Mouse (Mus musculus) bone marrow macrophage, adult 2 months (primary cell): ENCODE results near the gene Scp2.

ENCODE experiments used
- CTCF ChIP-seq: IDR thresholded peaks from 2 replicates; pipeline ENCODE4 v1.5.1; 2012; ENCODE audit warnings: low read depth, mild to moderate bottlenecking, low read length, moderate library complexity
- POLR2A ChIP-seq: IDR thresholded peaks from 2 replicates; pipeline ENCODE4 v1.6.1; 2012; ENCODE audit warnings: mild to moderate bottlenecking, low read depth, low read length, borderline replicate concordance

DNA sequence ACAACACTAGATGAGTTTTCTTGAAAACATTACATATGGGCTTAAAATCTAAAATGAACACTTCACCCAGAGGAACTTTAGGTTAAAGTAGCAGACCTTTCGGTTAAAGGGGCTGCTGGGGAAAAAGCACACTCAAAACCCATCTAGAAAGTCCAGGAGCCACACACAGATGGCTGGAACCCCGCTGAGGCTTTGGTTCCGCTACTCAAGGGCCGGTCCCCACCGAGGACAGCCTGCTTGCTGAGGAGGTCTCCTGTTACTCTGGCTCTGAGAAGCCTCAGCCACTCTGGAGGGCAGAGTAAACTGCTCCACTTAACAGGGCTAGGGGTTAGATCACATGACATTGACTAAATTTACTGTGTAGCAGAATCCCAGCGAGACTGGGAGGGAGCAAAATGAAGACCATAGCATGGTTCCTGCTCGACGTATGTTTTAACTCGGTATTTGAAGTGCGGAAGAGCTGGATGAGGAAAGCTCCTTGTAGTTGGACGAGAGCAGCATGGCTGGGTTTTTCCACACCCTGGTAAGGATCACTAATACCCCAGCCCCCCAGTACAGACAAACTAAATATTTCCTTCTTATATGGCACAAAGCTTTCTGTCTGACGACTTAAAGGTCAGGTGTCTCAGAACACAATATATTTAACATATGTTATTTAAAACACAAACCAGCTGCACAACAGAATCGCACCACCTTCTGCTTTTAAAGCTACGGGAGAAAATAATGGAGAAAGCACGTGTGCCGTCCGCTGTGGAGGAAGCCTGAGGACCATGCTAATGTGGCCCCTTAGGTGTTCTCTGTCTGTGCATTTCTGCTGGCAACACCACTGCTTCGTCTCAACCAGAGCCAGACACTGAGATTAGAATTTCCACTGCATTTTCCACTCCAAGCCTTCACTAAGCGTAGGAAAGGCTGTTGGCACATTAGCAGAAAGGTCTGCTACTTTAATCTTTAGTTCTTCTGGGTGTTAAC, 99.4 kb downstream of the Scp2 start:
- TF ChIP-seq CTCF (no peak), POLR2A (no peak)
